Mouse (Mus musculus): Measurements from ENCODE around the gene Gm5089. TPM values are rescaled to one million over a fixed set of nuclear protein-coding genes. Genes with fewer than 3 reads are reported as not detected.

Gene Gm5089
- total and polyA plus RNA-seq, 3 experiments, result not detected

- no peak overlapping the region for H3K27ac ChIP-seq
Measured at GRCm38 (mm10) chr14:122390935-122391334, 60.0 kb downstream of the Gm5089 start.

DNA sequence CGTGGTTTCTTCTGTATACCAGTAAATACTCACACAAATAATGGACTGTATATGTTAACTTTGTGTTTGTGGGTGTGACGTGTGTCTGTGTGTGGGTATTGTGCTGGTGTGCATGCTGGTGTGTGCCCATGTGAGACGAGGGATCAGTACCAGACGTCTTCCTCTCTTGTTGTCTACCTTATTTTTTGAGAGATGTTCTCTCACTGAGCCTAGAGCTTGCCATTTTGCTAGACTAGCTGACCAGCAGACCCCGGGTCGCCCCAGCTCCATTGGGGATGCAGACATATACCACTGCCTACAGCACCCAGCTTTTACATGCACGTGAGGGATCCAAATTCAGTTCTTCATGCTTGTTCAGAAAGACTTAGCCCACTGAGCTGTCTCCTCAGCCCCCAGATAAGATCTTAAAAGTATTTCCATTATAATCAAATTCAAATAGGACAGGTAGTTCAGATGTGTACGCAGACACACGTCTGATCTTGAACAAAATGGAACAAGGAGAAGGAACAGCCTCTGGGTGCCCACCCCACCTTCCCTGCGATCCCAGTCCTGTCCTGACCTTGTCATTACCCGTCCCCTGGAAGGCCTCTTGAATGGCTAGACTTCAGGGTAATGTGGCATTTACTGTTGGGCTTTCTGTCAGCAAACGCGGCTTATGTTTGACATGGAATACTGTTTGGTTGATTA is 61.1 kb downstream of the Gm5089 start:
- 85% methylated on average over 13 of the region's 13 CpGs for WGBS
- no peaks in the 10 kb centered on the region for H3K79me2 ChIP-seq (replicated peaks; ENCODE audit: control insufficient read depth, insufficient read depth, low read length)
- H3K27me3 ChIP-seq (ENCODE audit: control insufficient read depth, insufficient read depth, low read length), result no peaks in the 10 kb centered on the region
- H3K4me3 ChIP-seq, result no peak overlapping the region
- no peaks in the 10 kb centered on the region for H3K4me1 ChIP-seq (ENCODE audit: control insufficient read depth, insufficient read depth, low read length)
- no peak overlapping the region for H3K9ac ChIP-seq (ENCODE audit: low read depth, low read length)
- intact Hi-C loops (cut with DNase I), result no loop called here
- TF ChIP-seq EP300 (IDR thresholded peaks at IDR 0.05; ENCODE audit: insufficient read depth, low read depth, low read length) (no peak), CTCF (IDR thresholded peaks at IDR 0.05) (no peak), POLR2A (IDR thresholded peaks at IDR 0.05; ENCODE audit: insufficient read depth, low read depth, low read length) (no peak)
- H3K36me3 ChIP-seq (ENCODE audit: control insufficient read depth, insufficient read depth, low read length), result no peaks in the 10 kb centered on the region
- DNase-seq, result no peak
- no peak overlapping the region for H3K27ac ChIP-seq

More at GRCm38 (mm10) chr14:122390935-122391334, 60.0 kb downstream of the Gm5089 start:
- no peak for DNase-seq
- WGBS, result 38% methylated on average over 4 of the region's 4 CpGs
- no peaks in the 10 kb centered on the region for H3K79me2 ChIP-seq (replicated peaks; ENCODE audit: control insufficient read depth, insufficient read depth, low read length)
- intact Hi-C loops (cut with DNase I), result no loop called here
- H3K4me3 ChIP-seq, result no peak overlapping the region
- no peaks in the 10 kb centered on the region for H3K27me3 ChIP-seq (ENCODE audit: control insufficient read depth, insufficient read depth, low read length)
- TF ChIP-seq EP300 (IDR thresholded peaks at IDR 0.05; ENCODE audit: insufficient read depth, low read depth, low read length) (no peak), POLR2A (IDR thresholded peaks at IDR 0.05; ENCODE audit: insufficient read depth, low read depth, low read length) (no peak), CTCF (IDR thresholded peaks at IDR 0.05) (no peak)
- no peaks in the 10 kb centered on the region for H3K4me1 ChIP-seq (ENCODE audit: control insufficient read depth, insufficient read depth, low read length)
- no peaks in the 10 kb centered on the region for H3K36me3 ChIP-seq (ENCODE audit: control insufficient read depth, insufficient read depth, low read length)
- H3K9ac ChIP-seq (ENCODE audit: low read depth, low read length), result no peak overlapping the region

- Histone ChIP-seq H3K4me1 (ENCODE audit: control insufficient read depth, insufficient read depth, low read length) (no peaks in the 10 kb centered on the region), H3K9ac (ENCODE audit: low read depth, low read length) (no peak overlapping the region), H3K79me2 (replicated peaks; ENCODE audit: control insufficient read depth, insufficient read depth, low read length) (no peaks in the 10 kb centered on the region), H3K36me3 (ENCODE audit: control insufficient read depth, insufficient read depth, low read length) (no peaks in the 10 kb centered on the region), H3K27me3 (ENCODE audit: control insufficient read depth, insufficient read depth, low read length) (no peaks in the 10 kb centered on the region), H3K27ac (no peak overlapping the region), H3K4me3 (no peak overlapping the region)
- DNase-seq, result no peak
- WGBS, result 88% methylated on average over 19 of the region's 19 CpGs
- TF ChIP-seq EP300 (IDR thresholded peaks at IDR 0.05; ENCODE audit: insufficient read depth, low read depth, low read length) (no peak), CTCF (IDR thresholded peaks at IDR 0.05) (no peak), POLR2A (IDR thresholded peaks at IDR 0.05; ENCODE audit: insufficient read depth, low read depth, low read length) (no peak)
- intact Hi-C loops (cut with DNase I), result no loop called here
Measured at GRCm38 (mm10) chr14:122388431-122389031, 62.4 kb downstream of the Gm5089 start.

GRCm38 (mm10) chr14:122387781-122388180 is 63.1 kb downstream of the Gm5089 start:
- WGBS, result 86% methylated on average over 5 of the region's 5 CpGs
- H3K27me3 ChIP-seq (ENCODE audit: control insufficient read depth, insufficient read depth, low read length), result no peaks in the 10 kb centered on the region
- intact Hi-C loops (cut with DNase I), result no loop called here
- no peaks in the 10 kb centered on the region for H3K4me1 ChIP-seq (ENCODE audit: control insufficient read depth, insufficient read depth, low read length)
- H3K79me2 ChIP-seq (replicated peaks; ENCODE audit: control insufficient read depth, insufficient read depth, low read length), result no peaks in the 10 kb centered on the region
- no peaks in the 10 kb centered on the region for H3K36me3 ChIP-seq (ENCODE audit: control insufficient read depth, insufficient read depth, low read length)
- no peak overlapping the region for H3K4me3 ChIP-seq
- no peak for DNase-seq
- no peak for TF ChIP-seq EP300 (IDR thresholded peaks at IDR 0.05; ENCODE audit: insufficient read depth, low read depth, low read length)
- TF ChIP-seq POLR2A (IDR thresholded peaks at IDR 0.05; ENCODE audit: insufficient read depth, low read depth, low read length), result no peak
- no peak for TF ChIP-seq CTCF (IDR thresholded peaks at IDR 0.05)
- no peak overlapping the region for H3K9ac ChIP-seq (ENCODE audit: low read depth, low read length)
- H3K27ac ChIP-seq, result no peak overlapping the region

- Histone ChIP-seq H3K27ac (no peak overlapping the region), H3K27me3 (ENCODE audit: control insufficient read depth, insufficient read depth, low read length) (no peaks in the 10 kb centered on the region), H3K4me3 (no peak overlapping the region), H3K4me1 (ENCODE audit: control insufficient read depth, insufficient read depth, low read length) (no peaks in the 10 kb centered on the region), H3K9ac (ENCODE audit: low read depth, low read length) (no peak overlapping the region), H3K79me2 (replicated peaks; ENCODE audit: control insufficient read depth, insufficient read depth, low read length) (no peaks in the 10 kb centered on the region), H3K36me3 (ENCODE audit: control insufficient read depth, insufficient read depth, low read length) (no peaks in the 10 kb centered on the region)
- DNase-seq, result no peak
- 92% methylated on average over 17 of the region's 17 CpGs for WGBS
- intact Hi-C loops (cut with DNase I), result no loop called here
- TF ChIP-seq POLR2A (IDR thresholded peaks at IDR 0.05; ENCODE audit: insufficient read depth, low read depth, low read length), result no peak
- no peak for TF ChIP-seq CTCF (IDR thresholded peaks at IDR 0.05)
- TF ChIP-seq EP300 (IDR thresholded peaks at IDR 0.05; ENCODE audit: insufficient read depth, low read depth, low read length), result no peak
Measured at GRCm38 (mm10) chr14:122386281-122387130, 64.4 kb downstream of the Gm5089 start.

Data from heart, adult 2 months (tissue).